Mouse (Mus musculus) heart, adult 2 months (tissue): ENCODE data around the gene Grap2. TPM values are rescaled to one million over a fixed set of nuclear protein-coding genes. Genes with fewer than 3 reads are reported as not detected.
"Not testable (repeated sequence)": the region's sequence is repeated elsewhere in the genome, so short reads cannot be mapped to it uniquely, and the experiment has no call there.

Experiments used
- DNase-seq, 2 experiments: peaks; one replicate each; pipeline ENCODE4 v3.0.0; 2021
- H3K27ac ChIP-seq: fragments of 200-600 bp; 2 replicates; pipeline ENCODE4 v1.8.1; 2022
- H3K27me3 ChIP-seq: fragments of 200-500 bp; 2 replicates; pipeline ENCODE4 v1.6.1; 2012; ENCODE audit warnings: mild to moderate bottlenecking, low read length, inconsistent platforms, mixed read lengths; ENCODE audit not compliant: control insufficient read depth, insufficient read depth
- H3K36me3 ChIP-seq: fragments of 200-500 bp; 2 replicates; pipeline ENCODE4 v1.6.1; 2012; ENCODE audit warnings: low read length, inconsistent platforms; ENCODE audit not compliant: control insufficient read depth, insufficient read depth
- H3K4me1 ChIP-seq: fragments of 200-500 bp; 2 replicates; pipeline ENCODE4 v1.6.1; 2011; ENCODE audit warnings: low read length; ENCODE audit not compliant: control insufficient read depth, insufficient read depth
- H3K4me3 ChIP-seq: fragments of 200-600 bp; 2 replicates; pipeline ENCODE4 v1.8.1; 2022
- H3K79me2 ChIP-seq: fragments of 200-500 bp; replicated peaks from 2 replicates; pipeline ENCODE4 v1.6.1; 2012; ENCODE audit warnings: mild to moderate bottlenecking, inconsistent platforms, low read length, moderate library complexity, mixed read lengths; ENCODE audit not compliant: control insufficient read depth, insufficient read depth
- H3K9ac ChIP-seq: fragments of 200-500 bp; 2 replicates; pipeline ENCODE4 v1.6.1; 2012; ENCODE audit warnings: low read depth, mild to moderate bottlenecking, control low read depth, inconsistent platforms, low read length, mixed read lengths
- CTCF ChIP-seq: fragments of 200-600 bp; IDR thresholded peaks from 2 replicates; pipeline ENCODE4 v1.8.1; 2022; ENCODE audit warnings: antibody characterized with exemption, mild to moderate bottlenecking, moderate library complexity
- EP300 ChIP-seq: fragments of 200-500 bp; IDR thresholded peaks from 2 replicates; pipeline ENCODE4 v1.6.1; 2011; ENCODE audit warnings: low read depth, low read length, control low read depth; ENCODE audit not compliant: insufficient read depth
- POLR2A ChIP-seq: fragments of 200-500 bp; IDR thresholded peaks from 2 replicates; pipeline ENCODE4 v1.6.1; 2011; ENCODE audit warnings: mild to moderate bottlenecking, low read depth, low read length, control low read depth; ENCODE audit not compliant: insufficient read depth
- WGBS: fragments of 180-500 bp; shearing (Covaris S2); methylation state at CpG from one replicate; pipeline ENCODE4 v1.1.7; 2018; 5-methylcytosine and 5-hydroxymethylcytosine counted together
- intact Hi-C: fragments of 180-260 bp; cut with DNase I; formaldehyde crosslinking; loops from one replicate; pipeline ENCODE4 v1.15.1; 2025
- polyA plus RNA-seq: library from polyadenylated mRNA; depleted of rRNA; stranded (reverse); fragments of >200 nt; gene quantifications from 2 replicates; pipeline ENCODE4 v1.2.3, GENCODE M21; 2012
- total RNA-seq, 2 experiments: library from RNA; stranded (reverse); gene quantifications; 2 replicates each; pipeline ENCODE4 v1.2.3; 2021

Grap2 gene
- total and polyA plus RNA-seq, 3 experiments = 0.47 to 1.6 (median 1.3) TPM

DNA sequence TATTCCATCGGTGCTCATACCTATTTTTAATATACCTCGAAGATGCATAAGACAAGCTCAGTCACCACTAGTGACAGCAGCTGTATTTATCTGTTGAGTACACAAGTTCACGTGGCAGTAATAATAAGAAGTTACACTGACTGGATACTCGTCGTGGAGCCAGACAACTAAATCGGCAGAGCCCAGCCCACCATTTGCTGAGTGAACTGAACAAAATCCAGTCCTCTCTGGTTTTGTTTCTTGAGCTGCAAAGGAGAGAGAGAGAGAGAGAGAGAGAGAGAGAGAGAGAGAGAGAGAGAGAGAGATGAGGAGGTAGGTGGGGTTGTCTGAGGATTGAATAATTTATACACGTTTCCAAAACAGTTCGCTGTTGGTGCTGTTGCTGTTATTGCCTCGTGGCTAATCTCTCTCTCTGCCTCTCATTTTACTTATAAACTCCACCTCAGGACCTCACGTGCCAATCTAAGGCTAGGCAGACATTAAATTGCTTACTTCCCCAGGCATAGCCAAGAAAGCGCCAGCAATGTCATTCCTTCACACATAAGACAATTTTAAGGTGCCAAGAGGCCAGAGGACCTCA lies 4.1 kb downstream of the Grap2 start:
- Histone ChIP-seq H3K4me3 (no peak overlapping the region), H3K79me2 (no peaks in the 10 kb centered on the region), H3K36me3 (no peaks in the 10 kb centered on the region), H3K27me3 (no peaks in the 10 kb centered on the region; the same call in 1 of the 2 replicates), H3K9ac (no peak overlapping the region), H3K4me1 (no peaks in the 10 kb centered on the region), H3K27ac (no peak overlapping the region)
- TF ChIP-seq EP300 (no peak), CTCF (no peak), POLR2A (no peak)
- intact Hi-C loops = no loop called here
- WGBS = 78% methylated on average over 11 of the region's 11 CpGs
- DNase-seq = no peak

DNA sequence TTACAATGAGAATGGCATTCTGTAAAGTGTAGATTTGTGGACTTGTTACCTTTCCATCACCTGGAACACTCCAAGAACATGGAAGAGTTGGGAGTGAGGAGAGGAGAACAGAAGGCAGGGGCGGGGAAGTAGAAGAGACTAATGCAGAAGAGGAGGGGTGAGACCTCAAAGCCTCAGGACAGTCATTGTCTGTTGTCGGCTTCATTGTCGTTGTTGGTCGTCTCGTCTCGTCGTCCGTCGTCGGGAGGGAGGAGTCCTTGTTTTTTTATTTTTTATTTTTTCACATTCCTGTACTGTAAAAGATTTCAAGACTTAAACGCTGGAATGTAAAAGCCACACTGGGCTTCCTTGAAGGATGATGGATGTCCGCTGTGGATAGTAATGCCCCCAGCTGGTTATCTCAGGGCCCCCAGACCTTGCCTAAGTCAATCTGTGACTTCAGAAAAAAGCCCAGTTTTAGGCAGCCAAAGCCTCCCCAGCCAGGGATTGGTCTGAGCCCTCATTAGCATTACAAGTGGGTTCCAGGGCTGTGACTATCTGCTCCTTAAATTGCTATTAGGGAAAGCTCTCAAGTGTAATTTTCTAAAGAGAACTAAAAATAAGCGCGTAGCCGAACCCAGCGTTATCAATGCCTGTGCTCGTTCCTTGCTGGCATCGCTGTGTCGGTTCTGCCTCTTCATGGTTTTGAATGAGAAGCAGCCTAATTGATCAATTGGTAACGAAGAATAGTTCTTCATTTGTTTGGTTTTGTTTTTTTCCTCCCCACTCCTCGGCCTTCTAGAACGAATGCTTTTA lies 5.0 kb downstream of the Grap2 start:
- Histone ChIP-seq H3K27ac (no peak overlapping the region), H3K36me3 (no peaks in the 10 kb centered on the region), H3K4me3 (no peak overlapping the region), H3K4me1 (no peaks in the 10 kb centered on the region), H3K79me2 (no peaks in the 10 kb centered on the region), H3K9ac (no peak overlapping the region), H3K27me3 (no peaks in the 10 kb centered on the region; the same call in 1 of the 2 replicates)
- DNase-seq = no peak
- 18% methylated on average over 22 of the region's 22 CpGs for WGBS
- TF ChIP-seq EP300 (no peak), CTCF (no peak), POLR2A (no peak)
- intact Hi-C loops = no loop called here

DNA sequence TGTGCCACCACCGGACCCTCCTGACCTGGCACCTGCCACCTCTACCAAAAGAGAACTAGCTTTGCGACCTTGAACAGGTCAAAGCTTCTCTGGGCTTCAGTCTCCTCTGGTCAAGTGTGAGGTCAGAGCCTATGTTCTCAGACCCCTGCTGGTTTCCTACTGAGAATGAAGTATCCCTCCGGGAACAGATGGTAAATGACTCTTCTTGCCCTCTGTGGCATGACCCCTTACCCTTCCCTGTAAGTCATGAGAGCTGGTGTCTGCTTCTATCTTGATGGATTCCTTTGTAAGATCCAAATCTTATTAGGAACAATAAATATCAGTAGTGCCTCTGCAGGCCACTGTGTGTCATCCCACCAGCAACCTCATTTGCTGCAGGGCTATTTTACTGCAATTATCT lies 6.7 kb downstream of the Grap2 start:
- WGBS = 71% methylated on average over 3 of the region's 3 CpGs
- H3K4me1 ChIP-seq = no peaks in the 10 kb centered on the region

DNA sequence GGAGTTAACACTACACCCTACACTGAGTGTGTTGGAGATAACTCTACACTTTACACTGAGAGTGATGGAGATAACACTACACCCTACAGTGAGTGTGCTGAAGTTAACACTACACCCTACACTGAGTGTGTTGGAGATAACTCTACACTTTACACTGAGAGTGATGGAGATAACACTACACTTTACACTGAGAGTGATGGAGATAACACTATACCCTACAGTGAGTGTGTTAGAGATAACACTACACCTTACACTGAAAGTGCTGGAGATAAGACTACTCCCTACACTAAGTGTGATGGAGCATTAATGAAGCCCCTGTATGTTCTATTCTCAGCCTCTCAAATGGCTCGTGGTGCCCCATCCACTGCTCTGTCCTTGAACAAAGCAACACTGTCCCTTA lies 8.2 kb downstream of the Grap2 start:
- H3K4me3 ChIP-seq, H3K36me3 ChIP-seq, DNase-seq, H3K79me2 ChIP-seq, H3K27me3 ChIP-seq, H3K4me1 ChIP-seq, H3K27ac ChIP-seq, H3K9ac ChIP-seq, intact Hi-C loops: not testable (repeated sequence)
- 76% methylated on average over 1 of the region's 1 CpGs for WGBS

More for the DNA sequence above, 6.7 kb downstream of the Grap2 start:
- no peak for TF ChIP-seq POLR2A
- no peak for TF ChIP-seq EP300
- TF ChIP-seq CTCF = no peak
- Histone ChIP-seq H3K36me3 (no peaks in the 10 kb centered on the region), H3K27ac (no peak overlapping the region), H3K9ac (no peak overlapping the region), H3K27me3 (no peaks in the 10 kb centered on the region), H3K4me3 (no peak overlapping the region), H3K79me2 (no peaks in the 10 kb centered on the region)
- intact Hi-C loops = no loop called here
- no peak for DNase-seq

DNA sequence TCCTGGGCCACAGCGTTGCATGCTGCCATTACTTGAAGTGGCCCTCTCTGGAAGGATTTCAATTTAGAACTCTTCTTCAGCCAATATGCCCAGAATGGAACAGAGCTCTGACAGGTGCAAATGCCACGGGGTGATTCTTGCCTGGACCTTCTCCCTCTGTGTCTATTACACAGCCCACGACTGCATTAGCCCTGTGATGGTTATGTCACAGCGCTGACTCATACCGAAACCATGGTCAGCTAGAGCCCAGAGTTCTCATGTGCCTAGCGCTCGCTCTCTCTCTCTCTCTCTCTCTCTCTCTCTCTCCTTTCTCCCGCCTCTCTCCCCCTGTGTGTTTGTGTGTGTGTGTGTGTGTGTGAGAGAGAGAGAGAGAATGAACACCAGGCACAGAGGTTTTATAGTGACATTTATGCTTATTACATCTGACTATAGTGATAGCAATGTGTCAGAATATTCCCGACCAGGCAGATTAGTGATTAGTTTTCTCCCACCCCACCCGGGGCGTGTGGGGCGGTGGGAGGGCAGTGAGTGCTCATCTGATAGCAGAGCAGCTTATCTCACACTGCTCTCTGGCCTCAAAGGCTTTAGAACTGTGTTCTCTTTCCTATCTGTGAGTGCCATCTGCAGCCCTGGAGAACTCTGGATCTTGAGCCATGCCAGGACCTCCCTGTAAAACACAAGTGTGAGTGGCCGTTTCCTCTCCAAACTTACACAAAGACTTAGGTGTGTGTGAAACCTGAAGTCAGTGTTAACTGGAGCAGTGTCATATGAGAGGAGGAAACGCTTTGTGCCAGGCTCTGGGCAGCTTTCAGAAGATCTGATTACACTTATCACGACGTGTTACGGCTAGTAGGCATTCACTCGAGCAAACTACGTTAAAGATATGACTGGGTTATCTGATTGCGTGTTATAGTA lies 10.4 kb downstream of the Grap2 start:
- no peaks in the 10 kb centered on the region for H3K79me2 ChIP-seq
- TF ChIP-seq POLR2A (no peak), CTCF (no peak), EP300 (no peak)
- H3K4me3 ChIP-seq = no peak overlapping the region
- no peak overlapping the region for H3K27ac ChIP-seq
- intact Hi-C loops = no loop called here
- WGBS = 47% methylated on average over 20 of the region's 20 CpGs
- no peaks in the 10 kb centered on the region for H3K4me1 ChIP-seq
- H3K27me3 ChIP-seq = no peaks in the 10 kb centered on the region
- no peak overlapping the region for H3K9ac ChIP-seq
- DNase-seq = peak in 1 of 2 experiments; percentile 36
- H3K36me3 ChIP-seq = no peaks in the 10 kb centered on the region
